Mouse (Mus musculus) Muller cell, postnatal 12 days (primary cell): ENCODE measurements at regions not wholly inside any gene's neighbourhood (a gene's known extent, or its start where the extent isn't known, plus 50 kb on each side); places are given as distances from the start of the nearest gene placed in this dataset.
"Not testable (repeated sequence)": the region's sequence is repeated elsewhere in the genome, so short reads cannot be mapped to it uniquely, and the experiment has no call there.

Experiments
- DNase-seq: peaks from one replicate; pipeline ENCODE4 v3.0.0-alpha.2; 2015; ENCODE audit errors: inconsistent ontology term

- DNase-seq = no peak
These were observed 69.6 kb upstream of the Acsl3 start for GRCm38 (mm10) chr1:78588036-78588435.

GRCm38 (mm10) chr1:78588660-78589059 lies 69.0 kb upstream of the Acsl3 start:
- not testable (repeated sequence) for DNase-seq

GRCm38 (mm10) chr1:78590558-78590957 lies 67.1 kb upstream of the Acsl3 start:
- no peak for DNase-seq

- peak; percentile 97 for DNase-seq
These were observed 63.5 kb upstream of the Acsl3 start for GRCm38 (mm10) chr1:78593927-78594641.

GRCm38 (mm10) chr1:78595521-78596139 lies 62.0 kb upstream of the Acsl3 start:
- DNase-seq = peak; percentile 43

- peak; percentile 81 for DNase-seq
These were observed 59.1 kb upstream of the Acsl3 start for GRCm38 (mm10) chr1:78598561-78598960.

- no peak for DNase-seq
These were observed 57.0 kb upstream of the Acsl3 start for GRCm38 (mm10) chr1:78600666-78601065.

- no peak for DNase-seq
These were observed 56.1 kb upstream of the Acsl3 start for GRCm38 (mm10) chr1:78601568-78601967.

GRCm38 (mm10) chr1:78602039-78602438 lies 55.6 kb upstream of the Acsl3 start:
- DNase-seq = no peak

- DNase-seq = peak; percentile 78
These were observed 54.7 kb upstream of the Acsl3 start for GRCm38 (mm10) chr1:78602885-78603284.

GRCm38 (mm10) chr1:78604820-78605550 lies 52.6 kb upstream of the Acsl3 start:
- no peak for DNase-seq
